Mouse (Mus musculus) ES-Bruce4 (cell line): ENCODE measurements around the gene Cebpb.

ENCODE experiments used
- CTCF ChIP-seq: IDR thresholded peaks from one replicate; pipeline ENCODE4 v1.8.1; 2011; ENCODE audit warnings: low read depth, low read length
- EP300 ChIP-seq: IDR thresholded peaks from 2 replicates; pipeline ENCODE4 v1.6.1; 2011; ENCODE audit warnings: low read depth, low read length; ENCODE audit not compliant: insufficient read depth
- POLR2A ChIP-seq: IDR thresholded peaks from one replicate; pipeline ENCODE4 v1.8.1; 2011; ENCODE audit warnings: low read length; ENCODE audit not compliant: insufficient read depth

- TF ChIP-seq CTCF (no peak), POLR2A (no peak), EP300 (no peak)
Measured at GRCm38 (mm10) chr2:167695491-167695890, 6.8 kb downstream of the Cebpb start.
